Mouse (Mus musculus) neural tube, embryonic 12.5 days (tissue): Measurements from ENCODE around the gene Mtmr12. TPM values are rescaled to one million over a fixed set of nuclear protein-coding genes. Genes with fewer than 3 reads are reported as not detected.

Experiments used
- ATAC-seq: fragments of 200-750 bp; cut with Nextera tagmentation; 2 replicates; pipeline ENCODE4 v1.8.0; 2017; ENCODE audit warnings: low read depth, mild to moderate bottlenecking, moderate TSS enrichment, moderate library complexity; ENCODE audit not compliant: low FRiP score
- H3K27ac ChIP-seq: fragments of 300-500 bp; sonication (generic); 2 replicates; pipeline ENCODE4 v1.5.1; 2016
- H3K27me3 ChIP-seq: fragments of 300-500 bp; sonication (generic); replicated peaks from 2 replicates; pipeline ENCODE4 v1.6.1; 2016; ENCODE audit warnings: mild to moderate bottlenecking
- H3K36me3 ChIP-seq: fragments of 300-500 bp; sonication (generic); 2 replicates; pipeline ENCODE4 v1.6.1; 2016; ENCODE audit warnings: mild to moderate bottlenecking
- H3K4me1 ChIP-seq: fragments of 300-500 bp; sonication (generic); 2 replicates; pipeline ENCODE4 v1.6.1; 2016
- H3K4me2 ChIP-seq: fragments of 300-500 bp; sonication (generic); replicated peaks from 2 replicates; pipeline ENCODE4 v1.6.1; 2016; ENCODE audit warnings: mild to moderate bottlenecking
- H3K4me3 ChIP-seq: fragments of 300-500 bp; sonication (generic); 2 replicates; pipeline ENCODE4 v1.5.1; 2016
- H3K9ac ChIP-seq: fragments of 300-500 bp; sonication (generic); 2 replicates; pipeline ENCODE4 v1.6.1; 2016; ENCODE audit warnings: mild to moderate bottlenecking
- H3K9me3 ChIP-seq: fragments of 300-500 bp; sonication (generic); 2 replicates; pipeline ENCODE4 v1.6.1; 2016; ENCODE audit warnings: mild to moderate bottlenecking
- WGBS: fragments of 180-500 bp; shearing (Covaris S2); methylation state at CpG from one replicate; pipeline ENCODE4 v1.1.7; 2016; 5-methylcytosine and 5-hydroxymethylcytosine counted together
- polyA plus RNA-seq: library from polyadenylated mRNA; unstranded; fragments of >200 nt; fragmentation: Nextera tagmentation; extraction: Ambion mirVana; gene quantifications from 2 replicates; pipeline ENCODE4 v1.2.1, GENCODE M21; 2016

Gene Mtmr12
- polyA plus RNA-seq, 1 experiment from 2014 or later: 14.0 TPM

GRCm38 (mm10) chr15:12245580-12246359 lies 40.9 kb downstream of the Mtmr12 start:
- no peak overlapping the region for H3K27ac ChIP-seq
- whole genome bisulfite sequencing: 78% methylated on average over 6 of the region's 6 CpGs
- peaks cover 16% of the 10 kb centered on the region for H3K36me3 ChIP-seq
- no peaks in the 10 kb centered on the region for H3K4me1 ChIP-seq
- H3K9me3 ChIP-seq: no peaks in the 10 kb centered on the region
- no peaks in the 10 kb centered on the region for H3K27me3 ChIP-seq
- H3K9ac ChIP-seq: no peak overlapping the region
- H3K4me2 ChIP-seq: no peak overlapping the region
- no peak for ATAC-seq
- H3K4me3 ChIP-seq: no peak overlapping the region

GRCm38 (mm10) chr15:12246360-12247158 lies 41.7 kb downstream of the Mtmr12 start:
- no peaks in the 10 kb centered on the region for H3K27me3 ChIP-seq
- H3K4me2 ChIP-seq: no peak overlapping the region
- H3K9ac ChIP-seq: no peak overlapping the region
- H3K4me1 ChIP-seq: no peaks in the 10 kb centered on the region
- no peak overlapping the region for H3K4me3 ChIP-seq
- H3K27ac ChIP-seq: no peak overlapping the region
- H3K36me3 ChIP-seq: peaks cover 23% of the 10 kb centered on the region
- H3K9me3 ChIP-seq: no peaks in the 10 kb centered on the region
- ATAC-seq: no peak
- WGBS: 76% methylated on average over 11 of the region's 11 CpGs

- H3K9me3 ChIP-seq: no peaks in the 10 kb centered on the region
- ATAC-seq: no peak
- no peak overlapping the region for H3K27ac ChIP-seq
- 81% methylated on average over 4 of the region's 4 CpGs for WGBS
- H3K27me3 ChIP-seq: no peaks in the 10 kb centered on the region
- no peak overlapping the region for H3K4me2 ChIP-seq
- peaks cover 29% of the 10 kb centered on the region for H3K36me3 ChIP-seq
- H3K4me1 ChIP-seq: no peaks in the 10 kb centered on the region
- no peak overlapping the region for H3K9ac ChIP-seq
- H3K4me3 ChIP-seq: no peak overlapping the region
These were observed 42.4 kb downstream of the Mtmr12 start for GRCm38 (mm10) chr15:12247159-12247603.

GRCm38 (mm10) chr15:12248279-12248678 lies 43.5 kb downstream of the Mtmr12 start:
- H3K9me3 ChIP-seq: no peaks in the 10 kb centered on the region
- H3K27me3 ChIP-seq: no peaks in the 10 kb centered on the region
- H3K36me3 ChIP-seq: peaks cover 35% of the 10 kb centered on the region
- no peak for ATAC-seq
- H3K4me2 ChIP-seq: no peak overlapping the region
- H3K9ac ChIP-seq: no peak overlapping the region
- no peaks in the 10 kb centered on the region for H3K4me1 ChIP-seq
- WGBS: 64% methylated on average over 4 of the region's 4 CpGs
- H3K27ac ChIP-seq: no peak overlapping the region
- no peak overlapping the region for H3K4me3 ChIP-seq

- 82% methylated on average over 5 of the region's 5 CpGs for WGBS
- Histone ChIP-seq H3K4me3 (no peak overlapping the region), H3K4me2 (no peak overlapping the region), H3K27ac (no peak overlapping the region), H3K36me3 (peaks cover 34% of the 10 kb centered on the region), H3K9me3 (no peaks in the 10 kb centered on the region), H3K4me1 (no peaks in the 10 kb centered on the region), H3K9ac (no peak overlapping the region), H3K27me3 (no peaks in the 10 kb centered on the region)
- no peak for ATAC-seq
These were observed 45.5 kb downstream of the Mtmr12 start for GRCm38 (mm10) chr15:12250350-12250749.

GRCm38 (mm10) chr15:12251416-12252140 lies 46.8 kb downstream of the Mtmr12 start:
- Histone ChIP-seq H3K9me3 (no peaks in the 10 kb centered on the region), H3K27me3 (no peaks in the 10 kb centered on the region), H3K4me3 (no peak overlapping the region), H3K4me2 (no peak overlapping the region), H3K36me3 (peaks cover 27% of the 10 kb centered on the region), H3K9ac (no peak overlapping the region), H3K4me1 (no peaks in the 10 kb centered on the region), H3K27ac (no peak overlapping the region)
- 92% methylated on average over 15 of the region's 15 CpGs for WGBS
- ATAC-seq: no peak

GRCm38 (mm10) chr15:12252141-12252489 lies 47.3 kb downstream of the Mtmr12 start:
- H3K36me3 ChIP-seq: peaks cover 26% of the 10 kb centered on the region
- no peaks in the 10 kb centered on the region for H3K9me3 ChIP-seq
- no peak overlapping the region for H3K27ac ChIP-seq
- no peak overlapping the region for H3K4me2 ChIP-seq
- no peak overlapping the region for H3K9ac ChIP-seq
- no peaks in the 10 kb centered on the region for H3K27me3 ChIP-seq
- 94% methylated on average over 2 of the region's 2 CpGs for WGBS
- ATAC-seq: no peak
- H3K4me3 ChIP-seq: no peak overlapping the region
- H3K4me1 ChIP-seq: no peaks in the 10 kb centered on the region

GRCm38 (mm10) chr15:12257730-12258494 lies 53.1 kb downstream of the Mtmr12 start:
- ATAC-seq: no peak
- Histone ChIP-seq H3K27me3 (no peaks in the 10 kb centered on the region), H3K4me3 (no peak overlapping the region), H3K4me1 (no peaks in the 10 kb centered on the region), H3K9me3 (no peaks in the 10 kb centered on the region), H3K9ac (no peak overlapping the region), H3K4me2 (no peak overlapping the region), H3K36me3 (peaks cover 52% of the 10 kb centered on the region), H3K27ac (no peak overlapping the region)
- WGBS: 92% methylated on average over 16 of the region's 16 CpGs

GRCm38 (mm10) chr15:12263056-12263455 lies 58.2 kb downstream of the Mtmr12 start:
- no peak overlapping the region for H3K9ac ChIP-seq
- H3K9me3 ChIP-seq: no peaks in the 10 kb centered on the region
- H3K27me3 ChIP-seq: no peaks in the 10 kb centered on the region
- no peak overlapping the region for H3K4me3 ChIP-seq
- WGBS: 78% methylated on average over 3 of the region's 3 CpGs
- H3K4me2 ChIP-seq: no peak overlapping the region
- H3K27ac ChIP-seq: no peak overlapping the region
- H3K36me3 ChIP-seq: peaks cover 86% of the 10 kb centered on the region
- no peak for ATAC-seq
- no peaks in the 10 kb centered on the region for H3K4me1 ChIP-seq

- H3K4me3 ChIP-seq: no peak overlapping the region
- H3K9ac ChIP-seq: no peak overlapping the region
- no peaks in the 10 kb centered on the region for H3K4me1 ChIP-seq
- peaks cover 85% of the 10 kb centered on the region for H3K36me3 ChIP-seq
- no peak for ATAC-seq
- no peaks in the 10 kb centered on the region for H3K27me3 ChIP-seq
- H3K9me3 ChIP-seq: no peaks in the 10 kb centered on the region
- H3K27ac ChIP-seq: no peak overlapping the region
- H3K4me2 ChIP-seq: no peak overlapping the region
- WGBS: 75% methylated on average over 8 of the region's 8 CpGs
These were observed 61.6 kb downstream of the Mtmr12 start for GRCm38 (mm10) chr15:12266460-12266859.

GRCm38 (mm10) chr15:12268021-12268420 lies 63.2 kb downstream of the Mtmr12 start:
- Histone ChIP-seq H3K27ac (no peak overlapping the region), H3K9me3 (no peaks in the 10 kb centered on the region), H3K9ac (no peak overlapping the region), H3K4me2 (no peak overlapping the region), H3K4me3 (no peak overlapping the region), H3K36me3 (peaks cover 69% of the 10 kb centered on the region), H3K4me1 (no peaks in the 10 kb centered on the region), H3K27me3 (no peaks in the 10 kb centered on the region)
- 0 out of 2 replicates have a peak, but pooled peaks have one; percentile 28 for ATAC-seq
- 58% methylated on average over 1 of the region's 1 CpGs for WGBS
